Mouse (Mus musculus): ENCODE data around the gene Cd70.

DNA sequence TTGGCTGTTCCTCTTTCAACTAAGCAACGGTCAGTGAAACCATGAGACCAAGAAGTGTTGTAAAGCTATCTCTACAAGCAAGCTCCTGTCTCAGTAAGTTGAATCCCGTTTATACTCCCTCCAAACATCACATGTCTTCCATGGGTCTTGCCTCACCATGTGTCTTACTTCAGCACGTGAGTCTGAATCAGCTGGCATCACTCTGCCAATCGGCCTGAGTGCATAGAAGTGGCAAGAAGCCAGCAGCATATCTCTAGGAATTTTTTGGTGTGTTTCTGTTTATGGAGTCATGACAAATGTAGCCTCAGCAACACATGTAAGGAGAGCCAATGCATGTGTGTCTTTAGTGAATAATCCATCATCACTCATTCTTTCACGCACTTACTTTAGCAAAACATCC is 22.8 kb upstream of the Cd70 start:
- no peak for TF ChIP-seq GATA1 (IDR thresholded peaks at IDR 0.05; ENCODE audit: low read length)
- no peak for TF ChIP-seq TAL1 (IDR thresholded peaks at IDR 0.05; ENCODE audit: low read length)
